Mouse (Mus musculus) ES-Bruce4 (cell line): ENCODE data around the gene Cltrn. TPM values are rescaled to one million over a fixed set of nuclear protein-coding genes. Genes with fewer than 3 reads are reported as not detected.

Experiments used
- H3K27ac ChIP-seq: 2 replicates; pipeline ENCODE4 v1.5.1; 2012; ENCODE audit warnings: low read length, inconsistent platforms; ENCODE audit not compliant: insufficient read depth
- H3K27me3 ChIP-seq: 2 replicates; pipeline ENCODE4 v1.6.1; 2012; ENCODE audit warnings: mild to moderate bottlenecking, low read length, inconsistent platforms; ENCODE audit not compliant: control insufficient read depth, poor library complexity, insufficient read depth, severe bottlenecking
- H3K36me3 ChIP-seq: 2 replicates; pipeline ENCODE4 v1.6.1; 2012; ENCODE audit warnings: inconsistent platforms, mild to moderate bottlenecking, low read length, moderate library complexity; ENCODE audit not compliant: control insufficient read depth, poor library complexity, insufficient read depth, severe bottlenecking
- H3K4me1 ChIP-seq: one replicate; pipeline ENCODE4 v1.8.1; 2011; ENCODE audit warnings: low read length; ENCODE audit not compliant: control insufficient read depth, insufficient read depth
- H3K4me3 ChIP-seq: 2 replicates; pipeline ENCODE4 v1.5.1; 2011; ENCODE audit warnings: low read depth, mild to moderate bottlenecking, low read length
- H3K9ac ChIP-seq: 2 replicates; pipeline ENCODE4 v1.6.1; 2012; ENCODE audit warnings: low read depth, mild to moderate bottlenecking, inconsistent platforms; ENCODE audit not compliant: poor library complexity, severe bottlenecking
- H3K9me3 ChIP-seq: replicated peaks from 2 replicates; pipeline ENCODE4 v1.6.1; 2012; ENCODE audit warnings: mild to moderate bottlenecking, low read length, inconsistent platforms; ENCODE audit not compliant: control insufficient read depth, poor library complexity, insufficient read depth, severe bottlenecking
- CTCF ChIP-seq: IDR thresholded peaks from one replicate; pipeline ENCODE4 v1.8.1; 2011; ENCODE audit warnings: low read depth, low read length
- EP300 ChIP-seq: IDR thresholded peaks from 2 replicates; pipeline ENCODE4 v1.6.1; 2011; ENCODE audit warnings: low read depth, low read length; ENCODE audit not compliant: insufficient read depth
- POLR2A ChIP-seq: IDR thresholded peaks from one replicate; pipeline ENCODE4 v1.8.1; 2011; ENCODE audit warnings: low read length; ENCODE audit not compliant: insufficient read depth
- polyA plus RNA-seq: library from polyadenylated mRNA; stranded (reverse); fragments of >200 nt; gene quantifications from 2 replicates; pipeline ENCODE4 v1.2.4, GENCODE M21; 2011; ENCODE audit warnings: low read depth; ENCODE audit not compliant: missing spikeins, insufficient read depth, insufficient read length

Cltrn gene
- polyA plus RNA-seq, 1 experiment, result not detected

GRCm38 (mm10) chrX:164092300-164093169 is 3.9 kb downstream of the Cltrn start:
- H3K4me1 ChIP-seq, result no peaks in the 10 kb centered on the region
- no peak overlapping the region for H3K27ac ChIP-seq
- H3K4me3 ChIP-seq, result no peak overlapping the region
- H3K36me3 ChIP-seq, result no peaks in the 10 kb centered on the region
- no peak overlapping the region for H3K9ac ChIP-seq
- no peak for TF ChIP-seq EP300
- TF ChIP-seq POLR2A, result no peak
- TF ChIP-seq CTCF, result no peak
- no peaks in the 10 kb centered on the region for H3K27me3 ChIP-seq
- no peaks in the 10 kb centered on the region for H3K9me3 ChIP-seq

GRCm38 (mm10) chrX:164093435-164093834 is 4.8 kb downstream of the Cltrn start:
- TF ChIP-seq CTCF (no peak), EP300 (no peak), POLR2A (no peak)
- Histone ChIP-seq H3K36me3 (no peaks in the 10 kb centered on the region), H3K4me1 (no peaks in the 10 kb centered on the region), H3K27me3 (no peaks in the 10 kb centered on the region), H3K4me3 (no peak overlapping the region), H3K27ac (no peak overlapping the region), H3K9ac (no peak overlapping the region), H3K9me3 (no peaks in the 10 kb centered on the region)

DNA sequence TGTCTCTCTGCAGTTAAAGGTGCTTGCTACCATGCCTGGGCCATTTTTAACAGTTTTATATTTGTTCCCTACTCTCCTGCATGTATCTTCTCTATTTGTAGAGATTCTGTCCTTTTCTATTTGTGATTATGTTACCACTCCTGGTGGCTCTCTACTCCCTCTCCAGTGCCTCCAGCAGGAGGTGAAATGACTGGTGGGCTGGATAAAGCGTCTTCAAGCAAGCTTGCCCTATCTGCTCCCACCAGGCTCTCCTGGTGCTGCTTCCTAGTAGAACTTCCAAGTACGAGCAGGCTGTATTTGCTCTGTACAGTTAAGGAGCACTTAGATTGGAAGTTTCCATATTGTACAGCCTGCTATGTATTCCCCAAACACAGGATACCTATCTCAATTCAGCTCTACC is 7.2 kb downstream of the Cltrn start:
- Histone ChIP-seq H3K27me3 (no peaks in the 10 kb centered on the region), H3K9ac (no peak overlapping the region), H3K9me3 (no peaks in the 10 kb centered on the region), H3K4me3 (no peak overlapping the region), H3K36me3 (no peaks in the 10 kb centered on the region), H3K27ac (no peak overlapping the region), H3K4me1 (no peaks in the 10 kb centered on the region)
- no peak for TF ChIP-seq EP300
- no peak for TF ChIP-seq POLR2A
- TF ChIP-seq CTCF, result no peak

- H3K27ac ChIP-seq, result no peak overlapping the region
- H3K4me3 ChIP-seq, result no peak overlapping the region
- TF ChIP-seq CTCF, result no peak
- TF ChIP-seq EP300, result no peak
- no peak for TF ChIP-seq POLR2A
- H3K9me3 ChIP-seq, result no peaks in the 10 kb centered on the region
- no peak overlapping the region for H3K9ac ChIP-seq
- H3K4me1 ChIP-seq, result no peaks in the 10 kb centered on the region
- H3K36me3 ChIP-seq, result no peaks in the 10 kb centered on the region
- H3K27me3 ChIP-seq, result no peaks in the 10 kb centered on the region
These were observed 12.9 kb downstream of the Cltrn start for GRCm38 (mm10) chrX:164101483-164101882.

DNA sequence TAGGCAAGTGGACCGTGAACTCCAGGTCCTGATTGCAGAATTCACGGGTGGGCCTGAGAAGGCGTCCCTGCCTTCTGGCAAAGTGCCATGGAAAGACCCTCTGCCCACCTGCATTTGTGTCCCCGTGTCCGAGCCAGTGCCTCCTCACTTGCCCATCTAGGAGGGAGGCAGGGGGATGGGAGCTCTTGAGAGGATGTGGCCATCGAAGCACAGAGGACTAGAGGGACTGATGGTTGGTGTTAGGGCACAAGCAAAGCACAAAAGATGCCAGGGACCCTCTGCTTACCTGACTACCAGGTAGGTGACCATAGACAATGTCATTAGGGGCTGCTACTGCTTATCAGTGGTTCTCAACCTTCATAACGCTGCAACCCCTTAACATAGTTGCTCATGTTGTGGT is 13.6 kb downstream of the Cltrn start:
- TF ChIP-seq CTCF (no peak), POLR2A (no peak), EP300 (no peak)
- Histone ChIP-seq H3K27me3 (no peaks in the 10 kb centered on the region), H3K36me3 (no peaks in the 10 kb centered on the region), H3K4me1 (no peaks in the 10 kb centered on the region), H3K4me3 (no peak overlapping the region), H3K9ac (no peak overlapping the region), H3K27ac (no peak overlapping the region), H3K9me3 (no peaks in the 10 kb centered on the region)

DNA sequence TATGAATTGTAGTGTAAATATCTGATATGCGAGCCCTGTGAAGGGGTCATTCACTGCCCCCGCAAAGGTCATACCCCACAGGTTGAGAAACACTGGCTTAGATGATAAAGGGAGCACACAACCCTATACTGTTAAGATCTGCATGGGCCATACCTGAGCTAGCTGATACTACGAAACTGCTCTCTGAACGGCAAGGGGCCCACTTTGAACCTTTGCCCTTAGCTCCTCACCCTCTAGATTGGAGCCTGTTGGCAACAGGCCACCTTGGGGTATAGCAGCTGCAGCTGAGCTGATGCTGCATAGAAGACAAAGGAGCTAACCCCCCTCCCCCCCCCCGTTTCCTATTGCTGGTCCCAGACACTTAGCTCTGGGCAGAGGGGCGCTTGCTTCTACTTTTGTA is 14.0 kb downstream of the Cltrn start:
- TF ChIP-seq CTCF (no peak), POLR2A (no peak), EP300 (no peak)
- Histone ChIP-seq H3K4me3 (no peak overlapping the region), H3K4me1 (no peaks in the 10 kb centered on the region), H3K9me3 (no peaks in the 10 kb centered on the region), H3K9ac (no peak overlapping the region), H3K27me3 (no peaks in the 10 kb centered on the region), H3K27ac (no peak overlapping the region), H3K36me3 (no peaks in the 10 kb centered on the region)
